Mouse (Mus musculus) midbrain, embryonic 11.5 days (tissue): ENCODE measurements around the gene Nckap1. TPM values are rescaled to one million over a fixed set of nuclear protein-coding genes. Genes with fewer than 3 reads are reported as not detected.

ENCODE experiments used
- ATAC-seq: fragments of 200-750 bp; cut with Nextera tagmentation; 2 replicates; pipeline ENCODE4 v1.8.0; 2017; ENCODE audit warnings: moderate TSS enrichment, moderate library complexity; ENCODE audit not compliant: low FRiP score
- DNase-seq: peaks from one replicate; pipeline ENCODE4 v3.0.0; 2015; ENCODE audit warnings: low spot score; ENCODE audit errors: missing footprints
- H3K27ac ChIP-seq: fragments of 300-500 bp; sonication (generic); 2 replicates; pipeline ENCODE4 v1.5.1; 2014; ENCODE audit warnings: low read depth, low read length
- H3K27me3 ChIP-seq: fragments of 300-500 bp; sonication (generic); 2 replicates; pipeline ENCODE4 v1.6.1; 2014; ENCODE audit warnings: mild to moderate bottlenecking, low read length, moderate library complexity, mixed read lengths; ENCODE audit not compliant: control insufficient read depth, insufficient read depth
- H3K36me3 ChIP-seq: fragments of 300-500 bp; sonication (generic); 2 replicates; pipeline ENCODE4 v1.6.1; 2014; ENCODE audit warnings: mild to moderate bottlenecking, low read length, moderate library complexity, mixed read lengths; ENCODE audit not compliant: control insufficient read depth, insufficient read depth
- H3K4me1 ChIP-seq: fragments of 300-500 bp; sonication (generic); 2 replicates; pipeline ENCODE4 v1.6.1; 2014; ENCODE audit warnings: low read length; ENCODE audit not compliant: control insufficient read depth, insufficient read depth
- H3K4me2 ChIP-seq: fragments of 300-500 bp; sonication (generic); 2 replicates; pipeline ENCODE4 v1.6.1; 2014; ENCODE audit warnings: mild to moderate bottlenecking, moderate library complexity
- H3K4me3 ChIP-seq: fragments of 300-500 bp; sonication (generic); 2 replicates; pipeline ENCODE4 v1.5.1; 2014; ENCODE audit warnings: low read depth, low read length
- H3K9ac ChIP-seq: fragments of 300-500 bp; sonication (generic); 2 replicates; pipeline ENCODE4 v1.6.1; 2014; ENCODE audit warnings: low read length
- H3K9me3 ChIP-seq: fragments of 300-500 bp; sonication (generic); 2 replicates; pipeline ENCODE4 v1.6.1; 2016; ENCODE audit warnings: low read length; ENCODE audit not compliant: control insufficient read depth
- WGBS: fragments of 180-500 bp; shearing (Covaris S2); extraction: QIAGEN DNeasy Blood & Tissue Kit; methylation state at CpG from one replicate; pipeline ENCODE4 v1.1.7; 2014; 5-methylcytosine and 5-hydroxymethylcytosine counted together
- polyA plus RNA-seq: library from polyadenylated mRNA; unstranded; fragments of >200 nt; fragmentation: Nextera tagmentation; extraction: Ambion mirVana; gene quantifications from 2 replicates; pipeline ENCODE4 v1.2.1, GENCODE M21; 2014

The Nckap1 gene
- polyA plus RNA-seq, 1 experiment from 2014 or later = 65.4 TPM

DNA sequence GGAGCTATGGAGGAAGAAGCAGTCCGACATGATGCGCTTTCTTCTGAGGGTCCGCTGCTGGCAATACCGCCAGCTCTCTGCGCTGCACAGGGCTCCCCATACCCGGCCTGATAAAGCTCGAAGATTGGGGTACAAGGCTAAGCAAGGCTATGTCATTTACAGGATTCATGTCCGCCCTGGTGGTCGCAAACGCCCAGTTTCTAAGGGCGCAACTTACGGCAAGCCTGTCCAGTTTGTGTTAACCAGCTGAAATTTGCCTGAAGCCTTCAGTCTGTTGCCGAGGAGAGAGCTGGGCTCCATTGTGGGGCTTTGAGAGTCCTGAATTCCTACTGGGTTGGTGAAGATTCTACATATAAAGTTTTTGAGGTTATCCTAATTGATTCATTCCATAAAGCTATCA, 21.6 kb upstream of the Nckap1 start:
- no peak overlapping the region for H3K4me2 ChIP-seq
- no peaks in the 10 kb centered on the region for H3K27me3 ChIP-seq
- no peak overlapping the region for H3K4me3 ChIP-seq
- H3K27ac ChIP-seq = no peak overlapping the region
- no peak for DNase-seq
- ATAC-seq = no peak
- H3K9me3 ChIP-seq = no peaks in the 10 kb centered on the region
- 94% methylated on average over 13 of the region's 13 CpGs for WGBS
- no peak overlapping the region for H3K9ac ChIP-seq
- no peaks in the 10 kb centered on the region for H3K4me1 ChIP-seq
- no peaks in the 10 kb centered on the region for H3K36me3 ChIP-seq

DNA sequence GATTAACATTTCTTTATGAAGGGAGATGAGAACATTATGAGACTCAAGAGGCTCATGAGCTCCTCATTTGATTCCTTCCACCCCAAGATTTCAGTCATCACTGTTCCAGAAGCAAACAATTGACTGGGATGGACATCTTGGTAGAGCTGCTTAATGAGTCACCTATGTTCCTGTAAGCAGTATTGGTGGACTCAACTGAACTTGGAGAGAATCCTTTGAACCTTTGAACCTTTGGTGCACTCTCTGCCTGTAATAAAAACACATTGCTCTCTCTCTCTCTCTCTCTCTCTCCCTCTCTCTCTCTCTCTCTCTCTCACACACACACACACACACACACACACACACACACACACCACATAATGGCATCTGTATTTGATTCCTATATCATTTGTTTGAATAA, 19.4 kb upstream of the Nckap1 start:
- no peak for ATAC-seq

GRCm38 (mm10) chr2:80599850-80600249, 18.7 kb upstream of the Nckap1 start:
- no peak overlapping the region for H3K4me2 ChIP-seq
- no peak for ATAC-seq

More for the DNA sequence above, 19.4 kb upstream of the Nckap1 start:
- no peaks in the 10 kb centered on the region for H3K4me1 ChIP-seq
- no peaks in the 10 kb centered on the region for H3K27me3 ChIP-seq
- H3K4me2 ChIP-seq = no peak overlapping the region
- no peak overlapping the region for H3K4me3 ChIP-seq
- no peak overlapping the region for H3K9ac ChIP-seq
- no peaks in the 10 kb centered on the region for H3K36me3 ChIP-seq
- DNase-seq = no peak
- H3K9me3 ChIP-seq = no peaks in the 10 kb centered on the region
- H3K27ac ChIP-seq = no peak overlapping the region

GRCm38 (mm10) chr2:80596960-80597359, 15.8 kb upstream of the Nckap1 start:
- WGBS = 92% methylated on average over 5 of the region's 5 CpGs
- H3K36me3 ChIP-seq = no peaks in the 10 kb centered on the region
- no peaks in the 10 kb centered on the region for H3K9me3 ChIP-seq
- no peak overlapping the region for H3K9ac ChIP-seq
- no peaks in the 10 kb centered on the region for H3K27me3 ChIP-seq
- peak; percentile 49 for DNase-seq
- H3K4me3 ChIP-seq = no peak overlapping the region
- no peak overlapping the region for H3K4me2 ChIP-seq
- no peaks in the 10 kb centered on the region for H3K4me1 ChIP-seq
- H3K27ac ChIP-seq = no peak overlapping the region
- no peak for ATAC-seq

More at GRCm38 (mm10) chr2:80599850-80600249, 18.7 kb upstream of the Nckap1 start:
- H3K27me3 ChIP-seq = no peaks in the 10 kb centered on the region
- H3K4me1 ChIP-seq = no peaks in the 10 kb centered on the region
- no peak overlapping the region for H3K4me3 ChIP-seq
- no peak overlapping the region for H3K27ac ChIP-seq
- DNase-seq = no peak
- H3K9me3 ChIP-seq = no peaks in the 10 kb centered on the region
- no peak overlapping the region for H3K9ac ChIP-seq
- WGBS = 91% methylated on average over 3 of the region's 3 CpGs
- no peaks in the 10 kb centered on the region for H3K36me3 ChIP-seq

DNA sequence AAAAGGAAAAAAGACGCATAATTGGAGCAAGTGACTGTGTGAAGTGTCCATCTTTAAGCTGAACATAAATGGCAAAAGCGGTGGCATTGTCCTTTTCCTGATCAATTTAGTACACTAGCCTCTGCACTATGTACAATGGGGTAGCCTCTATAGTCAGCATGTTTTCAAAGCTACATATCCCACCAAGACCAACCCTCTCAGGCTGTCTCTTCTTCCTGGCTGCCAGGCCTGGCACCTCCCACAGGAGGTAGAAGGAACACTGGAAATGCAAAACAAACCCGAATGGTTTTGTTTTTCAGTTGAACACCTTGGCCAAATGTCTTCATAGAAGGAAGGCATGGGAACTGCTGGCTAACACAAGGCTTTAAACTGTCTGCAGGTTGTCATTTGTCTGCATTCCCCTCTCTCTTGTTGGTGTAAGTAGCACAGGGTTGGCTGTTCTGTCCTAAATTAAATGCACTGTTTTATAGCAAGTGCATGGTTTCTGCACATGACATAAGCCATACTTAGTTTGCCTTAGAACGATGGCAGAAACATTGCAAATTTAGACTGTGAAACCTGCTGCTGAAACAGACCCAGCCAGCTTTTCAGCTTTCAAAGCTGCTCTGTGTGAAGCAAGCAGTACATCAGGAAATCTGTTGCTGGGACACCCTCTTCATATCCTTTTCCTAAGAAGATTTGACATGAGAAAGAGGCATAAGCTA, 13.2 kb upstream of the Nckap1 start:
- 74% methylated on average over 4 of the region's 4 CpGs for WGBS
- Histone ChIP-seq H3K27ac (no peak overlapping the region), H3K27me3 (no peaks in the 10 kb centered on the region), H3K9me3 (no peaks in the 10 kb centered on the region), H3K36me3 (no peaks in the 10 kb centered on the region), H3K9ac (no peak overlapping the region), H3K4me1 (no peaks in the 10 kb centered on the region), H3K4me3 (no peak overlapping the region), H3K4me2 (no peak overlapping the region)
- DNase-seq (no peak), ATAC-seq (no peak)

DNA sequence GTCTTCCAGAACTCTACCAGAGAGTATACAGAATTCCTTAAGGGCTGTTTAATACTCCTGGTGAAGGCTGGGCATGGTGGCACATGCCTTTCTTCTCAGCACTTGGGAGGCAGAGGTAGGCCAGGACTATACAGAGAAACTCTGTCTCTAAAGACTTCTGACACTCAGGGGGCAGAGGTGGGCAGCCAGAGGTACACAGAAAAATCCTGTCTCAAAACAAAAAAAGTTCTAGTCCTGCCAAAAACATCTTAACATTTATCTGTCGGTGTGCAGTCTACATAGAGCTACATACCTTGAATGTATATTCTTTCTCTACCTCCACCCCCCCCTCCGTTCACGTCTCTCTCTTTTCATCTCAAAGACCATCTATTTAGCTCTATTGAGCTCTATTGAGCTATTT, 1.2 kb upstream of the Nckap1 start:
- no peak overlapping the region for H3K27ac ChIP-seq
- H3K27me3 ChIP-seq = no peaks in the 10 kb centered on the region
- 88% methylated on average over 3 of the region's 3 CpGs for WGBS
- DNase-seq = peak; percentile 84
- peaks cover 14% of the 10 kb centered on the region for H3K4me1 ChIP-seq
- no peak overlapping the region for H3K9ac ChIP-seq
- ATAC-seq = no peak
- H3K4me3 ChIP-seq = no peak overlapping the region
- H3K9me3 ChIP-seq = no peaks in the 10 kb centered on the region
- H3K4me2 ChIP-seq = no peak overlapping the region
- H3K36me3 ChIP-seq = no peaks in the 10 kb centered on the region

- H3K4me3 ChIP-seq = peak overlapping the region; percentile 89
- H3K36me3 ChIP-seq = no peaks in the 10 kb centered on the region
- peaks cover 14% of the 10 kb centered on the region for H3K4me1 ChIP-seq
- no peaks in the 10 kb centered on the region for H3K9me3 ChIP-seq
- under 1% methylated on average over 46 of the region's 65 CpGs for WGBS
- H3K4me2 ChIP-seq = peak overlapping the region; percentile 54
- peak; percentile 96 for DNase-seq
- peak; percentile 67 for ATAC-seq
- H3K27me3 ChIP-seq = no peaks in the 10 kb centered on the region
- H3K27ac ChIP-seq = peak overlapping the region; percentile 93
- peak overlapping the region; percentile 98 for H3K9ac ChIP-seq
Measured at GRCm38 (mm10) chr2:80580311-80580961, 744 bp downstream of the Nckap1 start.

GRCm38 (mm10) chr2:80579253-80579891, 1.8 kb downstream of the Nckap1 start:
- H3K27ac ChIP-seq = no peak overlapping the region
- peak; percentile 87 for DNase-seq
- H3K4me3 ChIP-seq = peak overlapping the region; percentile 20
- H3K9ac ChIP-seq = no peak overlapping the region; the same call in 1 of the 2 replicates
- H3K4me1 ChIP-seq = peaks cover 14% of the 10 kb centered on the region
- no peaks in the 10 kb centered on the region for H3K9me3 ChIP-seq
- no peaks in the 10 kb centered on the region for H3K36me3 ChIP-seq
- no peak for ATAC-seq
- peak overlapping the region; percentile 54 for H3K4me2 ChIP-seq
- 49% methylated on average over 6 of the region's 6 CpGs for WGBS
- no peaks in the 10 kb centered on the region for H3K27me3 ChIP-seq

DNA sequence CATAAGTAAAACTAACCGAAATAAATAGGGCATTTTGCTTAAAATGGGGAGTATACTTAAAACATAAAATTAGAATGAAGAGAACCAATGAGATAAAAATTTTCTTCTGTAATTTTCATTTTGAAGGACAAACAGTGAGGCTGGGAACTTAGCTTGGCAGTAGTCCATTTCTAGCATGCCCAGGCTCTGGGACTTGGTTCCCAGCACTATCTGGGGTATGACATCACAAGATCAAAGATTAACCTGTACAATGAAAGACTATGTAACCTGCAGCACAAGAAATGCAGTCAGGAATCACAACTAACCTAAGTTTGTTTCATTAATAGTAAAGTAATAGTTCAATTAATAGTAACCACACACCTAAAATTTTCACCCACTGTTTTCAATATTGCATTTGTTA, 3.9 kb downstream of the Nckap1 start:
- ATAC-seq (no peak), DNase-seq (no peak)
- Histone ChIP-seq H3K4me2 (no peak overlapping the region), H3K9ac (no peak overlapping the region), H3K4me1 (peaks cover 14% of the 10 kb centered on the region), H3K9me3 (no peaks in the 10 kb centered on the region), H3K4me3 (no peak overlapping the region), H3K27ac (no peak overlapping the region), H3K27me3 (no peaks in the 10 kb centered on the region), H3K36me3 (no peaks in the 10 kb centered on the region)
- 91% methylated on average over 1 of the region's 1 CpGs for WGBS
